Mouse (Mus musculus) brain, embryonic 14.5 days (tissue): ENCODE measurements around the gene Spdye4a. TPM values are rescaled to one million over a fixed set of nuclear protein-coding genes. Genes with fewer than 3 reads are reported as not detected.
"Not testable (repeated sequence)": the region's sequence is repeated elsewhere in the genome, so short reads cannot be mapped to it uniquely, and the experiment has no call there.

Experiments
- DNase-seq: peaks from one replicate; pipeline ENCODE4 v3.0.0-alpha.2; 2011; ENCODE audit warnings: low read depth
- CTCF ChIP-seq: fragments of 200-500 bp; IDR thresholded peaks from 2 replicates; pipeline ENCODE4 v1.5.1; 2012; ENCODE audit warnings: inconsistent platforms, mild to moderate bottlenecking, moderate library complexity, borderline replicate concordance; ENCODE audit not compliant: insufficient read depth, insufficient read length; ENCODE audit errors: extremely low read depth
- POLR2A ChIP-seq: fragments of 200-500 bp; IDR thresholded peaks from 2 replicates; pipeline ENCODE4 v1.6.1; 2012; ENCODE audit warnings: mild to moderate bottlenecking, inconsistent platforms, borderline replicate concordance; ENCODE audit not compliant: poor library complexity, insufficient read depth, insufficient read length, severe bottlenecking; ENCODE audit errors: extremely low read depth
- polyA plus RNA-seq: library from polyadenylated mRNA; depleted of rRNA; stranded (reverse); fragments of >200 nt; gene quantifications from 2 replicates; pipeline ENCODE4 v1.2.3, GENCODE M21; 2012

The Spdye4a gene
- polyA plus RNA-seq, 1 experiment, result not detected

GRCm38 (mm10) chr5:143222287-143222686 is 4.4 kb downstream of the Spdye4a start:
- no peak for DNase-seq
- TF ChIP-seq POLR2A, result no peak
- TF ChIP-seq CTCF, result no peak

GRCm38 (mm10) chr5:143220996-143221395 is 5.7 kb downstream of the Spdye4a start:
- DNase-seq, result no peak
- TF ChIP-seq CTCF, result no peak
- no peak for TF ChIP-seq POLR2A

- no peak for DNase-seq
- TF ChIP-seq POLR2A, result no peak
- TF ChIP-seq CTCF, result no peak
These were observed 12.9 kb downstream of the Spdye4a start for GRCm38 (mm10) chr5:143213832-143214231.

- TF ChIP-seq POLR2A, result no peak
- TF ChIP-seq CTCF, result peak; percentile 24; the same call in 1 of the 2 replicates
- no peak for DNase-seq
These were observed 21.7 kb downstream of the Spdye4a start for GRCm38 (mm10) chr5:143205015-143205414.

GRCm38 (mm10) chr5:143196506-143196905 is 30.2 kb downstream of the Spdye4a start:
- no peak for TF ChIP-seq CTCF
- TF ChIP-seq POLR2A, result no peak
- DNase-seq, result no peak

GRCm38 (mm10) chr5:143195166-143195565 is 31.5 kb downstream of the Spdye4a start:
- TF ChIP-seq POLR2A, result no peak
- no peak for TF ChIP-seq CTCF
- no peak for DNase-seq

- DNase-seq, result not testable (repeated sequence)
These were observed 31.9 kb downstream of the Spdye4a start for GRCm38 (mm10) chr5:143194747-143195146.

GRCm38 (mm10) chr5:143192806-143193205 is 33.9 kb downstream of the Spdye4a start:
- TF ChIP-seq CTCF, result no peak
- TF ChIP-seq POLR2A, result no peak
- no peak for DNase-seq

GRCm38 (mm10) chr5:143188014-143188413 is 38.7 kb downstream of the Spdye4a start:
- not testable (repeated sequence) for DNase-seq

- DNase-seq, result peak; percentile 99
- TF ChIP-seq POLR2A (peak; percentile 88), CTCF (no peak)
These were observed 46.2 kb downstream of the Spdye4a start, which contains the start of the genes Rbak and Spdye4b for GRCm38 (mm10) chr5:143180255-143181076. Rbak (minus strand) TSS chr5:143180775. Spdye4b (plus strand) TSS chr5:143181017.

- TF ChIP-seq CTCF, result peak; percentile 44; the same call in 1 of the 2 replicates
- TF ChIP-seq POLR2A, result no peak
- peak; percentile 54 for DNase-seq
These were observed 47.5 kb downstream of the Spdye4a start for GRCm38 (mm10) chr5:143179179-143179578.

GRCm38 (mm10) chr5:143177541-143178200 is 49.0 kb downstream of the Spdye4a start:
- no peak for DNase-seq
- TF ChIP-seq POLR2A (no peak), CTCF (peak; percentile 13; the same call in 1 of the 2 replicates)
